Mouse (Mus musculus) gastrocnemius, postnatal 36 days (tissue): ENCODE data around the gene BC028528. TPM values are rescaled to one million over a fixed set of nuclear protein-coding genes. Genes with fewer than 3 reads are reported as not detected.

Source experiments
- DNase-seq, 2 experiments: peaks; one replicate each; pipeline ENCODE4 v3.0.0; 2022
- intact Hi-C: fragments of 180-260 bp; cut with DNase I; formaldehyde crosslinking; loops from one replicate; pipeline ENCODE4 v1.15.1; 2025
- total RNA-seq, 2 experiments: library from RNA; stranded (reverse); gene quantifications; 2 replicates each; pipeline ENCODE4 v1.2.3; 2021

Gene BC028528
- total RNA-seq, 2 experiments from 2014 or later = 1.8 to 4.0 TPM

DNA sequence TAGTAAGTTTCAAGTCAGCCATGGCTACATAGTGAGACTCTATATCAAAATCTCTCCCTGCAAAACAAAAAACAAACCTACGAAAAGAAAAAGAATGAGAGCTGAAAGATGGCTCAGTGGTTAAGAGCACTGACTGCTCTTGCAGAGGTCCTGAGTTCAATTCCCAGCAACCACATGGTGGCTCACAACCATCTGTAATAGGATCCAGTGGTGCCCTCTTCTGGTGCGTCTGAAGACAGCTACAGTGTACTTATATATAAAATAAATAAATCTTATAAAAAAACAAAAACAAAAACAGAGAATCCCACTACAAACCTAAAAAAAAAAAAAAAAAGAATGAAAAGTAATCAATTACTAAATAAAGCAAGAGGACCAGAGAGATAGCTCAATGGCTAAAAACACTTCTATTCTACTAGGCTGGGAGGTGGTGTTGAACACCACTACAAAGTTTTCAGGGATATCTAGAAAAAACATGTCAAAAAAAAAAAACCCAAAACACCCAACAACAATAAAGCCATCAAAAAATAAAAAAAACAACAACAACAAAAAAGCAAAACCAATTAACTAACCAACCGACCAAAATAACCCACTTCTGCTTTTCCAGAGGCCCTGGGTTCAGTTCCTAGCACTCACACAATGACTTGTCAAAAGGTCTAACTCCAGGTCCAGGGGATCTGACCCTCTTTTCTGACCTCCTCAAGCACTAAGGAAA is 49.1 kb downstream of the BC028528 start:
- intact Hi-C loops = no loop called here
- no peak for DNase-seq

DNA sequence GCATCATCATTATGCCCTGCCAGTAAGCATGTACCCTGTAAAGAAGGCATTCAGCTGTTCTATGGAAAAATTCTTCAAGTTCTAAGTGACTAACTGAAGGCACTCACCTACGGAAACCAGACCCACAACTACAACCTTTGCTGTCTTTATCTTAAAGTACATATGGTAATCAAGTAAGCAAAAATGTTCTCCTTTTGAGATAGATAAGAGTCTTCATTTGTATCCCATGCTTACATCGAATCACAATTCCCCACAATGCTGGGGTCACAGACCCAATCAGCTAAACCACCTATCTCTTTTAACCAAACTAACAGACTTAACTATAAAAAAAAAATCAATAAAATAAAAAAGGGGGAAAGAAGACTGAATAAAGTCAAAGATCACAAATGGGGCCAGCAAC is 52.6 kb downstream of the BC028528 start:
- no peak for DNase-seq
- intact Hi-C loops = loop anchor here (10.0 kb wide), 1 partner anchor 504 kb away; no protein-coding TSS in a partner anchor

Other genes with a start within 250 kb of the BC028528 start
- 100 to 1,000 TPM; 109 to 130 TPM for gene Mcl1, start 233.2 kb downstream of the BC028528 start, total RNA-seq
- gene Adamtsl4, start 204.1 kb downstream of the BC028528 start, total RNA-seq = 10 to 100 TPM; 25.7 to 41.2 TPM
- 10 to 100 TPM; 14.3 to 28.4 TPM for gene Ecm1, start 152.4 kb downstream of the BC028528 start, total RNA-seq
- 10 to 100 TPM; 28.0 to 28.7 TPM for gene Tars2, start 131.8 kb downstream of the BC028528 start, total RNA-seq
- 10 to 100 TPM; 27.8 to 36.1 TPM for gene Rprd2, start 73.1 kb downstream of the BC028528 start, total RNA-seq
- gene Prpf3, start 36.1 kb downstream of the BC028528 start, total RNA-seq = 10 to 100 TPM; 12.5 to 14.5 TPM
- gene Mrps21, start 20.5 kb downstream of the BC028528 start, total RNA-seq = 100 to 1,000 TPM; 289 to 304 TPM
- gene Ciart, start 9.8 kb downstream of the BC028528 start, total RNA-seq = 1 to 10 TPM; 4.4 to 7.9 TPM
- gene Aph1a, start 2.0 kb upstream of the BC028528 start, total RNA-seq = 10 to 100 TPM; 41.7 to 48.0 TPM
- gene Car14, start 12.7 kb upstream of the BC028528 start, total RNA-seq = 10 to 100 TPM; 71.9 to 92.1 TPM
- gene Anp32e, start 37.2 kb upstream of the BC028528 start, total RNA-seq = 10 to 100 TPM; 67.1 to 71.1 TPM
- 10 to 100 TPM; 17.6 to 23.6 TPM for gene Plekho1, start 104.0 kb upstream of the BC028528 start, total RNA-seq
- gene Vps45, start 166.5 kb upstream of the BC028528 start, total RNA-seq = 10 to 100 TPM; 13.4 to 17.5 TPM
- gene Otud7b, start 212.5 kb upstream of the BC028528 start, total RNA-seq = 10 to 100 TPM; 46.6 to 49.0 TPM